Mouse (Mus musculus) stomach, embryonic 15.5 days (tissue): ENCODE data around the gene Cfap54. TPM values are rescaled to one million over a fixed set of nuclear protein-coding genes. Genes with fewer than 3 reads are reported as not detected.

Experiments used
- ATAC-seq: fragments of 200-750 bp; cut with Nextera tagmentation; 2 replicates; pipeline ENCODE4 v1.8.0; 2017; ENCODE audit warnings: low read depth, moderate number of reproducible peaks, moderate TSS enrichment; ENCODE audit not compliant: insufficient read depth, low FRiP score
- H3K27ac ChIP-seq: fragments of 300-500 bp; sonication (generic); 2 replicates; pipeline ENCODE4 v1.5.1; 2015; ENCODE audit warnings: mild to moderate bottlenecking, inconsistent platforms
- H3K27me3 ChIP-seq: fragments of 300-500 bp; sonication (generic); replicated peaks from 2 replicates; pipeline ENCODE4 v1.6.1; 2015; ENCODE audit warnings: inconsistent platforms
- H3K36me3 ChIP-seq: fragments of 300-500 bp; sonication (generic); 2 replicates; pipeline ENCODE4 v1.6.1; 2015; ENCODE audit warnings: inconsistent platforms
- H3K4me1 ChIP-seq: fragments of 300-500 bp; sonication (generic); 2 replicates; pipeline ENCODE4 v1.6.1; 2015; ENCODE audit warnings: inconsistent platforms
- H3K4me2 ChIP-seq: fragments of 300-500 bp; sonication (generic); 2 replicates; pipeline ENCODE4 v1.6.1; 2015; ENCODE audit warnings: mild to moderate bottlenecking, inconsistent platforms
- H3K4me3 ChIP-seq: fragments of 300-500 bp; sonication (generic); replicated peaks from 2 replicates; pipeline ENCODE4 v1.5.1; 2015; ENCODE audit warnings: inconsistent platforms
- H3K9ac ChIP-seq: fragments of 300-500 bp; sonication (generic); 2 replicates; pipeline ENCODE4 v1.6.1; 2015; ENCODE audit warnings: inconsistent platforms
- H3K9me3 ChIP-seq: fragments of 300-500 bp; sonication (generic); 2 replicates; pipeline ENCODE4 v1.6.1; 2016; ENCODE audit warnings: inconsistent platforms
- WGBS: fragments of 180-500 bp; shearing (Covaris S2); methylation state at CpG from one replicate; pipeline ENCODE4 v1.1.7; 2015; 5-methylcytosine and 5-hydroxymethylcytosine counted together
- polyA plus RNA-seq: library from polyadenylated mRNA; unstranded; fragments of >200 nt; fragmentation: Nextera tagmentation; extraction: Ambion mirVana; gene quantifications from 2 replicates; pipeline ENCODE4 v1.2.1, GENCODE M21; 2015

Cfap54 gene
- polyA plus RNA-seq, 1 experiment from 2014 or later, result 0.26 TPM

- H3K4me2 ChIP-seq, result no peak overlapping the region
- H3K4me1 ChIP-seq, result no peaks in the 10 kb centered on the region; the same call in 1 of the 2 replicates
- no peaks in the 10 kb centered on the region for H3K9me3 ChIP-seq
- H3K4me3 ChIP-seq, result no peak overlapping the region
- no peak for ATAC-seq
- WGBS, result 71% methylated on average over 3 of the region's 3 CpGs
- H3K27ac ChIP-seq, result no peak overlapping the region
- H3K27me3 ChIP-seq, result no peaks in the 10 kb centered on the region
- H3K9ac ChIP-seq, result no peak overlapping the region
- H3K36me3 ChIP-seq, result no peaks in the 10 kb centered on the region
These were observed 9.7 kb downstream of the Cfap54 start for GRCm38 (mm10) chr10:93071753-93072152.

GRCm38 (mm10) chr10:93070121-93070898 lies 11.1 kb downstream of the Cfap54 start:
- Histone ChIP-seq H3K4me2 (no peak overlapping the region), H3K4me3 (no peak overlapping the region), H3K9me3 (no peaks in the 10 kb centered on the region), H3K36me3 (no peaks in the 10 kb centered on the region), H3K4me1 (no peaks in the 10 kb centered on the region; the same call in 1 of the 2 replicates), H3K9ac (no peak overlapping the region), H3K27ac (0 out of 2 replicates have a peak overlapping the region, but pooled peaks have one; percentile 1), H3K27me3 (no peaks in the 10 kb centered on the region)
- 65% methylated on average over 9 of the region's 9 CpGs for WGBS
- ATAC-seq, result no peak

GRCm38 (mm10) chr10:93069721-93070120 lies 11.7 kb downstream of the Cfap54 start:
- ATAC-seq, result no peak
- Histone ChIP-seq H3K27ac (no peak overlapping the region), H3K9me3 (no peaks in the 10 kb centered on the region), H3K36me3 (no peaks in the 10 kb centered on the region), H3K4me1 (no peaks in the 10 kb centered on the region; the same call in 1 of the 2 replicates), H3K4me3 (no peak overlapping the region), H3K4me2 (no peak overlapping the region), H3K9ac (no peak overlapping the region), H3K27me3 (no peaks in the 10 kb centered on the region)
- WGBS, result 66% methylated on average over 6 of the region's 6 CpGs

- Histone ChIP-seq H3K27me3 (no peaks in the 10 kb centered on the region), H3K9me3 (no peaks in the 10 kb centered on the region), H3K4me2 (no peak overlapping the region), H3K4me1 (no peaks in the 10 kb centered on the region; the same call in 1 of the 2 replicates), H3K27ac (peak overlapping the region; percentile 19), H3K9ac (no peak overlapping the region), H3K36me3 (no peaks in the 10 kb centered on the region), H3K4me3 (no peak overlapping the region)
- peak; percentile 83 for ATAC-seq
- 67% methylated on average over 6 of the region's 6 CpGs for WGBS
These were observed 12.3 kb downstream of the Cfap54 start for GRCm38 (mm10) chr10:93069041-93069679.

- Histone ChIP-seq H3K36me3 (no peaks in the 10 kb centered on the region), H3K27me3 (no peaks in the 10 kb centered on the region), H3K4me1 (no peaks in the 10 kb centered on the region; the same call in 1 of the 2 replicates), H3K4me3 (no peak overlapping the region), H3K9me3 (no peaks in the 10 kb centered on the region), H3K4me2 (no peak overlapping the region), H3K27ac (no peak overlapping the region), H3K9ac (no peak overlapping the region)
- 84% methylated on average over 10 of the region's 10 CpGs for WGBS
- no peak for ATAC-seq
These were observed 16.4 kb downstream of the Cfap54 start for GRCm38 (mm10) chr10:93064973-93065372.

- H3K9me3 ChIP-seq, result no peaks in the 10 kb centered on the region
- H3K9ac ChIP-seq, result no peak overlapping the region
- no peaks in the 10 kb centered on the region for H3K27me3 ChIP-seq
- WGBS, result 60% methylated on average over 3 of the region's 3 CpGs
- H3K36me3 ChIP-seq, result no peaks in the 10 kb centered on the region
- no peak overlapping the region for H3K4me3 ChIP-seq
- no peak overlapping the region for H3K4me2 ChIP-seq
- H3K27ac ChIP-seq, result no peak overlapping the region
- no peaks in the 10 kb centered on the region for H3K4me1 ChIP-seq
- peak; percentile 50; the same call in 1 of the 2 replicates for ATAC-seq
These were observed 17.8 kb downstream of the Cfap54 start for GRCm38 (mm10) chr10:93063576-93063975.

GRCm38 (mm10) chr10:93062395-93062794 lies 19.0 kb downstream of the Cfap54 start:
- Histone ChIP-seq H3K27ac (no peak overlapping the region), H3K9me3 (no peaks in the 10 kb centered on the region), H3K27me3 (no peaks in the 10 kb centered on the region), H3K4me1 (no peaks in the 10 kb centered on the region), H3K9ac (no peak overlapping the region), H3K4me2 (no peak overlapping the region), H3K36me3 (no peaks in the 10 kb centered on the region), H3K4me3 (no peak overlapping the region)
- no peak for ATAC-seq
- WGBS, result 87% methylated on average over 4 of the region's 4 CpGs

GRCm38 (mm10) chr10:93053867-93054266 lies 27.6 kb downstream of the Cfap54 start:
- ATAC-seq, result no peak
- Histone ChIP-seq H3K4me2 (no peak overlapping the region), H3K4me1 (no peaks in the 10 kb centered on the region), H3K27ac (no peak overlapping the region), H3K9ac (no peak overlapping the region), H3K9me3 (no peaks in the 10 kb centered on the region), H3K4me3 (no peak overlapping the region), H3K36me3 (no peaks in the 10 kb centered on the region), H3K27me3 (no peaks in the 10 kb centered on the region)
- 72% methylated on average over 6 of the region's 6 CpGs for WGBS

- Histone ChIP-seq H3K4me3 (no peak overlapping the region), H3K4me1 (no peaks in the 10 kb centered on the region), H3K27me3 (no peaks in the 10 kb centered on the region), H3K36me3 (no peaks in the 10 kb centered on the region), H3K27ac (no peak overlapping the region), H3K4me2 (no peak overlapping the region), H3K9ac (no peak overlapping the region), H3K9me3 (no peaks in the 10 kb centered on the region)
- no peak for ATAC-seq
- 82% methylated on average over 4 of the region's 4 CpGs for WGBS
These were observed 28.1 kb downstream of the Cfap54 start for GRCm38 (mm10) chr10:93053315-93053714.

GRCm38 (mm10) chr10:93051016-93051726 lies 30.2 kb downstream of the Cfap54 start:
- peak; percentile 58; the same call in 1 of the 2 replicates for ATAC-seq
- Histone ChIP-seq H3K27ac (no peak overlapping the region), H3K4me2 (peak overlapping the region; percentile 43), H3K4me1 (no peaks in the 10 kb centered on the region), H3K9me3 (no peaks in the 10 kb centered on the region), H3K27me3 (no peaks in the 10 kb centered on the region), H3K9ac (no peak overlapping the region), H3K36me3 (no peaks in the 10 kb centered on the region), H3K4me3 (0 out of 2 replicates have a peak overlapping the region, but pooled peaks have one; percentile 4)
- WGBS, result 34% methylated on average over 13 of the region's 13 CpGs

GRCm38 (mm10) chr10:93050571-93050970 lies 30.8 kb downstream of the Cfap54 start:
- WGBS, result 54% methylated on average over 3 of the region's 3 CpGs
- no peaks in the 10 kb centered on the region for H3K27me3 ChIP-seq
- no peaks in the 10 kb centered on the region for H3K36me3 ChIP-seq
- H3K9ac ChIP-seq, result no peak overlapping the region
- H3K27ac ChIP-seq, result no peak overlapping the region
- ATAC-seq, result no peak
- H3K9me3 ChIP-seq, result no peaks in the 10 kb centered on the region
- no peak overlapping the region for H3K4me2 ChIP-seq
- no peaks in the 10 kb centered on the region for H3K4me1 ChIP-seq
- H3K4me3 ChIP-seq, result no peak overlapping the region

- no peak overlapping the region for H3K4me3 ChIP-seq
- no peak overlapping the region for H3K4me2 ChIP-seq
- ATAC-seq, result no peak
- no peaks in the 10 kb centered on the region for H3K36me3 ChIP-seq
- no peak overlapping the region for H3K9ac ChIP-seq
- no peaks in the 10 kb centered on the region for H3K27me3 ChIP-seq
- no peak overlapping the region for H3K27ac ChIP-seq
- WGBS, result 87% methylated on average over 10 of the region's 10 CpGs
- no peaks in the 10 kb centered on the region for H3K9me3 ChIP-seq
- no peaks in the 10 kb centered on the region for H3K4me1 ChIP-seq
These were observed 38.2 kb downstream of the Cfap54 start for GRCm38 (mm10) chr10:93043195-93043594.
